In the genomic region with DNA sequence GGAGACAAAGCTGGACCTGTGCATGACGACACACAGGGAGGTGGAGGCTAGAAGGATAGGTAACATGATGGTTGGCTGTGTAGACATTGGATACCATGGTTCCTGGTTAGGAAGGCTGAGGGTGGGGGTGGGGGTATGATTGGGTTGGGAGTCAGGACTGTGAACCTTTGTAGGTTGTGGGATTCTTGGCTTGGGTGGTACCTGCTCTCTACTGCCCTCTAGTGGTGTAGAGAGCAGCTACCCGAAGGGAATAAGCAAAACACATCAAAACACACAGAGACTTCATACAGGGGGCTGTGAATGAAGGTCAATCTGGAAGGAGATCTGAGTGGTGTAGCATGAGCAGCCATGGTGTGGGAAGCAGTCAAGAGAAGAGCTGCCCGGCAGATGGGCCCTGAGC, we compare ENCODE assay signal across 10 mouse cellular contexts.
DNase-seq lines count a peak whose midpoint lies in the region; ATAC-seq and TF ChIP-seq lines count a peak whose summit lies in the region.
"Had no signal": no experiment of that assay in that cellular context is flagged by ENCODE, and none has a peak within 500 bp of the region (broad histone marks: within the 10 kb centered on the region; RNA-seq: fewer than 3 reads in every experiment).

No protein-coding gene starts in this region.

- peak; percentile 83 for TF ChIP-seq CTCF in intestine, postnatal 0 days (IDR thresholded peaks at IDR 0.05; ENCODE audit: low read depth)
- peak; percentile 81 for TF ChIP-seq CTCF in E14TG2a.4 (conservative IDR thresholded peaks at IDR 0.05; ENCODE audit: low read length)

- H3K4me1 ChIP-seq in intestine, postnatal 0 days (replicated peaks; ENCODE audit: control insufficient read depth, insufficient read depth, low read length), result no peaks in the 10 kb centered on the region
- H3K4me1 ChIP-seq in intestine, embryonic 15.5 days (replicated peaks), result 0 out of 2 replicates have a peak, but pooled peaks cover 11% of the 10 kb centered on the region
- peaks cover 12% of the 10 kb centered on the region for H3K4me1 ChIP-seq in E14TG2a.4 (replicated peaks; ENCODE audit: low read depth, low read length)
- H3K4me1 ChIP-seq in limb, embryonic 12.5 days (replicated peaks), result peaks cover 14% of the 10 kb centered on the region
- H3K4me1 ChIP-seq: liver, embryonic 15.5 days had no signal

- H3K27ac ChIP-seq in intestine, postnatal 0 days (ENCODE audit: low read depth, low read length), result no peak overlapping the region
- no peak overlapping the region for H3K27ac ChIP-seq in intestine, embryonic 15.5 days
- no peak overlapping the region for H3K27ac ChIP-seq in limb, embryonic 12.5 days
- H3K27ac ChIP-seq: embryonic facial prominence, embryonic 12.5 days; liver, embryonic 15.5 days had no signal

- no peaks in the 10 kb centered on the region for H3K36me3 ChIP-seq in intestine, postnatal 0 days (ENCODE audit: control insufficient read depth, insufficient read depth)
- no peaks in the 10 kb centered on the region for H3K36me3 ChIP-seq in intestine, embryonic 15.5 days
- no peaks in the 10 kb centered on the region for H3K36me3 ChIP-seq in E14TG2a.4 (ENCODE audit: insufficient read depth, low read length)
- no peaks in the 10 kb centered on the region for H3K36me3 ChIP-seq in limb, embryonic 12.5 days
- H3K36me3 ChIP-seq: embryonic facial prominence, embryonic 12.5 days; liver, embryonic 15.5 days had no signal

- peak; percentile 60 for DNase-seq in brain, adult 2 months (ENCODE audit: low read depth, low spot score)
- DNase-seq in cerebellum, adult 9-10 months, result no peak
- no peak for DNase-seq in gastrocnemius, postnatal 14 days
- no peak for DNase-seq in T-cell, adult 2 months (ENCODE audit: low spot score)

- H3K9me3 ChIP-seq in intestine, postnatal 0 days (ENCODE audit: control insufficient read depth), result no peaks in the 10 kb centered on the region
- H3K9me3 ChIP-seq in intestine, embryonic 15.5 days, result no peaks in the 10 kb centered on the region
- no peaks in the 10 kb centered on the region for H3K9me3 ChIP-seq in E14TG2a.4 (ENCODE audit: low read length)
- H3K9me3 ChIP-seq in limb, embryonic 12.5 days, result no peaks in the 10 kb centered on the region
- H3K9me3 ChIP-seq: embryonic facial prominence, embryonic 12.5 days; liver, embryonic 15.5 days had no signal

- peaks cover 23% of the 10 kb centered on the region for H3K27me3 ChIP-seq in intestine, postnatal 0 days (replicated peaks; ENCODE audit: control insufficient read depth, insufficient read depth, low read length)
- H3K27me3 ChIP-seq in intestine, embryonic 15.5 days (replicated peaks), result peaks cover 32% of the 10 kb centered on the region
- H3K27me3 ChIP-seq in E14TG2a.4 (ENCODE audit: insufficient read depth, low read length), result peaks cover 70% of the 10 kb centered on the region
- H3K27me3 ChIP-seq in limb, embryonic 12.5 days, result peaks cover 56% of the 10 kb centered on the region

- WGBS in intestine, postnatal 0 days, result 54% methylated on average over 3 of the region's 3 CpGs
- 50% methylated on average over 3 of the region's 3 CpGs for WGBS in intestine, embryonic 15.5 days
- 40% methylated on average over 3 of the region's 3 CpGs for WGBS in limb, embryonic 12.5 days

- H3K4me3 ChIP-seq in intestine, postnatal 0 days (ENCODE audit: low read depth, low read length), result no peak overlapping the region
- H3K4me3 ChIP-seq in intestine, embryonic 15.5 days (replicated peaks), result no peak overlapping the region
- no peak overlapping the region for H3K4me3 ChIP-seq in E14TG2a.4 (replicated peaks; ENCODE audit: low read length)
- H3K4me3 ChIP-seq in limb, embryonic 12.5 days (replicated peaks), result no peak overlapping the region
- H3K4me3 ChIP-seq: embryonic facial prominence, embryonic 12.5 days; liver, embryonic 15.5 days had no signal

- no peak for ATAC-seq in intestine, postnatal 0 days
- no peak for ATAC-seq in intestine, embryonic 15.5 days
- ATAC-seq in limb, embryonic 12.5 days (ENCODE audit: insufficient number of reproducible peaks, insufficient read depth, low FRiP score, low TSS enrichment, low read depth), result peak; percentile 41; the same call in 1 of the 2 replicates

- intact Hi-C loops in gastrocnemius, postnatal 14 days (cut with DNase I; ENCODE audit: low total_unique reads), result loop anchor here (5.0 to 10.0 kb wide), 2 partner anchors 130 to 193 kb away; no protein-coding TSS in a partner anchor

- no peak overlapping the region for H3K4me2 ChIP-seq in intestine, postnatal 0 days (replicated peaks; ENCODE audit: low read depth)
- no peak overlapping the region for H3K4me2 ChIP-seq in intestine, embryonic 15.5 days (replicated peaks)
- H3K4me2 ChIP-seq in limb, embryonic 12.5 days, result no peak overlapping the region
- H3K4me2 ChIP-seq: embryonic facial prominence, embryonic 12.5 days; liver, embryonic 15.5 days had no signal

- no peak overlapping the region for H3K9ac ChIP-seq in intestine, postnatal 0 days (ENCODE audit: low read depth, low read length)
- no peak overlapping the region for H3K9ac ChIP-seq in intestine, embryonic 15.5 days
- no peak overlapping the region for H3K9ac ChIP-seq in limb, embryonic 12.5 days (replicated peaks)
- H3K9ac ChIP-seq: embryonic facial prominence, embryonic 12.5 days; liver, embryonic 15.5 days had no signal
